Mouse (Mus musculus): ENCODE results near the gene Akr1b8.

DNA sequence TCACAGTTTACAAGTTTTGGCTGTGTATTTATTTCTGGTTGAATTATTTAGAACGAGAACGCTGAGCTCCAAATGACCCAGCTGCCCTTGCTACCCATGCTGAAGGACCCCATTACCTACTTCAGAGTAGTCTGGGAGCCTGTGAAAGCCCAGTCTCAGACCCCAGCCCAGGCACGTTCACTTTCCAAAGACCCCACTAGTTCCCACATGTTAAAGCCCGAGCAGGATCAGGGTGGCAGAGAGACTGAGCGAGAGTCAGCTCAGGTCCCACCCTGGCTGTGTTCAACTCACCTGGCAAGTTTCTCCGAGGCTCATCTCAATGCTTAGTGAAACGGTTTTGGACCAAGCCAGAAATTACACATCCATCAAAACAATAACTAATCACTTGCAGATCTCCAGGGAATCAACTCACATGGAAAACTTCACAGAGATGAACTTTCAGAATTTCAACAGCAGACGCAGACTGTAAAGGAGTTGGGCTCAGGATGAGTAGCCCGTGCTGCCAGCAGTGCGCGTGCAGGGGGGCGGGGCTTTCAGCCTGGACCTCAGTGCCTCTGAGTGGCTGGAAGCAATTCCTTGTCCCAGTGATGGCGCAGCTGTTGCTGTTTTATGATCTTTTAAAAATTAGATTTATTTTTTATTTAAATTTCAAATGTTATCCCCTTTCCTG is 30.9 kb downstream of the Akr1b8 start:
- no peak for TF ChIP-seq CTCF (conservative IDR thresholded peaks at IDR 0.05; ENCODE audit: low read length)
- TF ChIP-seq POU5F1 (IDR thresholded peaks at IDR 0.05; ENCODE audit: borderline replicate concordance, low read length): no peak
- no peak for TF ChIP-seq NANOG (IDR thresholded peaks at IDR 0.05; ENCODE audit: borderline replicate concordance, low read length)

Measured in E14TG2a.4 (cell line).